Mouse (Mus musculus): Measurements from ENCODE around the gene Anapc16.
"Not testable (repeated sequence)": the region's sequence is repeated elsewhere in the genome, so short reads cannot be mapped to it uniquely, and the experiment has no call there.

Gene Anapc16

DNA sequence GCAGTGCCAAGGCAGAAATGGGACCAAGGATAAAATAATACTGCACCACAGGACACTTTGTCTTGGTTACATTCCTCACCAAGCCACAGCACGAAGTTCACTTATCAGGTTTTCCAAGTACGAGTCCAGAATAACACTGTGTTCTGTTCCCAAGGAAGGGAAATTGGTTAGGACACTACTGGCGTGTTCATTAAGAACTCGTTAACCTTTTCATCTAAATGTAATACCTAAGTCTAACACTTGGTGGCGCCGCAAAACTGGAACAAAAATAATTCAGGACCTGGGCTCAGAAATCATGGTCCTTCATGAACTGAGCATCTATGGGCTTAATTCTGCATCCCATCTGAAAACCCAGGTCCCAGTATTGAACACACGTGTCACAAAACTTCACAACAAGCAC, 5.3 kb downstream of the Anapc16 start:
- no peak for DNase-seq

DNA sequence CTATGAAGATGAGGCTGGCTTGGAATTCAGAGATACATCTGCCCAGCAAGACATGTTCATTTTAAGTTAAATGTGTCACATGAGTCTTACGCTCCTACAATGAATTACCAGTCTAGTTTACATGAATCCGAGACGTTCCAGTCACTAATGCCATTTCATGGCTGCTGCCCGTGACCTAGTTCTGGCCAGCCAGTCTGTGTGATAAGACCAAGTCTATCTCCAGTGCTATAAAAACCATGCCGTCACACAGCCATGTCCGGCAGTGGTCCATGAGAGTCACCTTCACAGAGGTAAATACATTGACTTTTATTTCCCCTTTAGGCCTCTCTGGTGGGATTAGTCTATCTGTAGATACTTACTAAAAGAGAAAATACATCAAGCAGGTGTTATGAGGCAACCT, 7.0 kb downstream of the Anapc16 start:
- no peak for DNase-seq

DNA sequence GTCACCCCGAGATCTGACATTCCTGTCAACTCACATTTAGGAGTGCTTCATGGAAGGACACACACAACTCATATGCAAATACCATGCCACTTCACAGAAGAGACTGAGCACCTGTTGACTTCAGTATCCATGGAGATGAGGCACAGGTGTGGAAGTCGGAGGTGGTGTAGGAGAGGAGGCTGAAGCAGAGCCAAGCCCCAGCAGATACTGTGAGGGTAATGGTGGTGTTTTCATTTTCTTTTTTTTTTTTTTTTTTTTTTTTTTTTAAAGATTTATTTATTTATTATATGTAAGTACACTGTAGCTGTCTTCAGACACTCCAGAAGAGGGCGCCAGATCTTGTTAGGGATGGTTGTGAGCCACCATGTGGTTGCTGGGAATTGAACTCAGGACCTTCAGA, 9.1 kb downstream of the Anapc16 start:
- DNase-seq, result not testable (repeated sequence)

DNA sequence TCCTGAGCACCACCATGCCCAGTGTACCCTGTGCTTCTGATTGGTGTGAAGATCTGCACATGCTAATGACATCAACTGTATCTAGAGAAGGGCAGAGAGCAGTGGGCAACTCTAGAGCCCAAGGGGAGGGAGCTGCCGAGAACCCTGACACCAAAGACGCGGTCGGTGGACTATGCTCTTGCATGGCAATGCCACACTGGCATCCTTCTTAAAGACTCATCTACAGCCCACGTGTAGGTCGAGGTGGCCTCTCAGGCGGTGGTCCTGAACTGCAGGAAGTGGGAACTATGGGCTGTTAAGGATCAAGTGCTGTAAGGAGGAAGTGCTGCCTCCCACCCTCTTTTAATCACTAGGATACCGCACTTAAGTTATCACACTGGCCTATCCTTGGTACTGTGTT, 10.9 kb downstream of the Anapc16 start:
- no peak for DNase-seq

DNA sequence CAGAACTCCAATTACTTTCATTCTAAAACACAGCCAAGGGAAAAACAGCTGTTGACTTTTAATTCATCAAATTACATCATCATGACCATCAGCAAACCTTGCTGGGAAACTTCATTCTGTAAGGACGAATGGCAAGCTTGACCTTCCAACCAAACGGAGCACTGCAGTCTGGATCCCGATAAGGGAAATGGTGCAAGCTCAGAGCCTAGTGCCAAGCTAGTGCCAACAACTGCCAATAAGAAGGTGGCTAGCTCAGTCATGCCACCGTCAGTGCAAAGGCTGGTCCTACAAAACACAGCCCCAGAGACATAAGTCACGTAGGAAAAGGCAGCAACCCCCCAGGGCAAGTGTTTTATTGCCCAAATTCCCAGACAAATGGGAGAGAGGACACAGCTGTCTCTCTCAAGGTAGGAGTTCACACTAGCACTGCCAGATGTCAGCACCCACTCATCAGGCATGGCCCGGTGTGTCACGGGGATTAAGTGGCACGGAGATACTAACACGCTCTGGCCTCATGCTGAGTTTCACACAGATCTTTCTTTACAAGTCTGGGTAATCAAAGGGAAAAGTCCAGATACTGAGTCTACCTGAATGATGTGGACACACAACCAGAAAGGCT, 11.6 kb downstream of the Anapc16 start:
- DNase-seq, result no peak

DNA sequence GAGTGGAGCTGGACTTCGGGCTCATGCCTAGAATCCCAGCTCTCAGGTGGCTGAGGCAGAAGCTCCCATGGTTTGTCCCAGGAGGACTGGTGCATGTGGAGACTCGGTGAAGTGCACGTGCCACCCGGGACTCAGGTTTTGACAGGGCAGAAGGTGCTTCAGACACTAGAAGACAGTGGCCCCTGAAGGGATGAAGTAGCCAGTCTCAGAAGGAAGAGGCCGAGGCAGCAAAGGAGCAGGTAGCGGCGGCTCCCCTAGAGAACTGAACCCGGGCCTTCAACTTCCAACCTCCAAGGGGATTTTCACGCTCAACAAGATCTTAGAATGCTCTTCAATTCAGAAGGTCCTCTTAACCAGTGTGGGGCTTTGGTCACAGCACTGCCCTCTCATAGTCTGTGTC, 12.5 kb downstream of the Anapc16 start:
- DNase-seq, result no peak

DNA sequence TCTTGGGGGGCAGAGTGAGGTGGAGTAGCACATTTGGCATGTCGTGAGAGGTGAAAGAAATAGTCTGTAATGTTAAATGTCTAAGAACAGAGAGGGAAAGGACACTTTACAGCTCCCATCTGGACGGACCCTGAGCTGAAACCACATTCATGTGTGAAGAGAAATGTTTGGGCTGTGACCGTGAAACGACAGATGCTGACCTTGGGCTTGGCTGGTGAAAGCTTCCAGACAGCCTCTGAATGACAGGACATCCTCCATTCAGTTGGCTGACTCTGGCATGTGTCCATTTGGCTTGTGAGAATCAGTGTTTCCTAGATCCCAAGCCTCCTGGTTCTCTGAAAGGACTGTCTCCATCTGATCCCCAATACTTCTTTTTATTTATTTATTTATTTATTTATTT, 14.9 kb downstream of the Anapc16 start:
- no peak for DNase-seq

DNA sequence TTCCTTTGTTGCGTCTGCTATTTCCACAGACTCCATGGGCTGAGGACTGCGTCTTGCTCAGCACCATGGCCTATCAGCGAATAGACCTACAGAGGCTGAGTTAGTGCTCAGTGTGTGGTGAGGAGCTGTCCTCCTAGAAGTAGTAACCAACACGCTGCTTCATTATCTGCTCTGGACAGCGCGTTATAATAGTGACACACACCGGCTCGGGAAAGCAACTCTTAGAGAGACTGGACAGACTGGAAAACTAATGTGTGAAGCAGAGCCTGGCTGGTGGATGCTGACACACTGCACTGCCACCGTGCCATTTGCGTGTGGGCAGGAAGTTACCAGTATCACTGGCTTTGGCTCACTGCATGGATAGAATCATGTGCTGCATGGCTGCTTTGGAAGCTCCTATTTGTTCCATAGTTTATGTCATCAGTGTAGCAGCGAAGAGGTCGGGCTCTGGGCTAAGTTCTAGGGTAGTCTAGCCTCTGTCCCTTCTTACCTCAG, 20.5 kb downstream of the Anapc16 start:
- DNase-seq, result no peak

DNA sequence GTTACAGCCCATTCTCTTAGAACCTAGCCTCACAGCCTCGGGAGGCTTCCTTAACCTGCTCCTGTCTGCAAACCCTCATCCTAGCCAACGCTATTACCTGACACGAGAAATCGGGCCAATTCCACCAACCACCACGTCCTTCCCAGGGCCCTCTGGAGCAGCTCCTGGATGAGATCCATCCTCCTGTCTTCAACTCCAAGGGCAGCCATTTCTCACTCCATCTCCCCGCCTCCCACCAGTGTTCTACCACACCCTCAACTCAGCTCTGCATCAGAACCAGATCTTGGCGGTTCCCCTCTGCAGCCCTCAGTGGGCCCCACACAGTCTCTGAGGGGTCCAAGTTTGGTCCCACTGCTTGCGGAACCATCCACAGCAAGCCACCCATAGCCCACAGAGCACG, 21.1 kb downstream of the Anapc16 start:
- DNase-seq, result no peak

DNA sequence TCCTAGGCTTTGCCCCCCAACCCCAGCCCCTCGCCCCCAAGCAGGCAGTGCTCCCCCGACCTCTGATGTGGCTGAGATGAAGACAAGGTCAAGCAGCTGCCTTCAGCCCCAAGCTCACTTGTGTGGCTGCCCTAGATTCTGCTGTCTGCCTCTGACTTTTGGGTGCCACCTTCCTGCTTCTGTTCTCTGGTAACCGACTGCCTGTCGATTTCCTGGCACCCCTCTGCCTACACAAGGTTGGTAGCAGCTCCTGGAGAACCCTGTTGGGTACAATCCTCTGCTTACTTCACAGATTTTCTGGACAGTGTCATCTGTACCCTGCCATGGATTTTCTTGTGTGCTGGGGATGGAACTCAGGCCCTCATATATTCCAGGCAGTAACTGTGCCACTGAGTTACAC, 21.6 kb downstream of the Anapc16 start:
- DNase-seq, result no peak

DNA sequence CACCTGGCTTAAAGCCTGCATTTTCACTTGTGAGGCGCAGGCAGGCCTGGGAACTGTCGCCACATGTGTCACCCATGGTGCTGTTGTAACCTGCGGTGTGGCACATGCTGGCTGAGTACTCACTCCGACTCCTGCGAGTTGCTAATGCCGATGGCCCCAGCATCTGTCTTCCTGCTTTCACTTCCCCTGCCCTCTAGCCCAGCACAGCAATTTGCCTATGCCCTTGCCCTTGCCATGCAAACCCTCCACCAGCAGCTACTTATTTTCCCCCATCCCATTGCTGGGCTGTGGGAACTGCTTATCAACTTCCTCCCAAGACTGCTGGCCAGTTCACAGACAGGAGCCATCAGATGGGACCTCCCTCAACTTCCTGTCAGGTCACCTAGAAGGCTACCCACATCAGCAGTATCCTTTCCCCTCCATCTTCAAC, 22.1 kb downstream of the Anapc16 start:
- no peak for DNase-seq

DNA sequence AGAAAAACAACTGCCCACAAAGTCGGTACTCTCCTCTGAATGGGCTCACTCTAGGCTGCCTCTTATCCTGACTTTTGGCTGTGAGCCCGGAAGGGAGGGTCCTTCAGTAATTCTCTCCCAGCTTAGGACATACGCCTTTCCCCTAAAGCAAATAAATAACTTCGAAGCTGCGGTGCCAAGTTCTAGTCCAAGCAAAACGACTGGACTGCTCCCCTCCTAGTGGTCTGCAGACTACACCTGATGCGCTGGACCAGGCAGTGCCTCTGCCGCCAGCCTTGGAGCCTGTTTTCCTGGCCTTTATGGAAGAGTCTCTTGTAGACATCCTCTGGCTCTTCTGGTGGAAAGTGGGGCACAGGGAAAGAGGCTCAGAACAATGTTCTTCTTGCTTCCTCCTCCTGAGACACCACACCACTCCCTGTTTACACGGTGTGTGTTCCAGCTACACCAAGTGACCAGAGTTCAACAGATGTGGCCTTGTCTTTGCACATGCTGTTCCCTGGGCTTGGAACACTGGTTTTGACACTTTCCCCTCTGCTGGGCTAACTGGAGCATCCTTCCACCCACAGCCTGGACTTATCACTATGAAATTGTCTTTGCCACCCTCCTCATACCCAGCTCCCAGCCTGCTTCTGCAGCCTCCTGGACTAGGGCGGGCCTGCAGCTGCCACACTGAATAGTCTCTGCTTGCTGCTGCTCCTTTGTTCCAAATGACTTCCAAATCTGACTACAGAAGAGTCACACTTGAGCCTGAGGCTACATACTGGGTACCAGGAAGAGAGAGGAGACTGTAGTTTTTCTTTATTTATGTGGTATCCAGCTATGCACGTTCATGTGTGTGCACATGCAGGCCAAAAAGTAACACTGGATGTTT, 23.8 kb downstream of the Anapc16 start:
- DNase-seq, result peak; percentile 57

DNA sequence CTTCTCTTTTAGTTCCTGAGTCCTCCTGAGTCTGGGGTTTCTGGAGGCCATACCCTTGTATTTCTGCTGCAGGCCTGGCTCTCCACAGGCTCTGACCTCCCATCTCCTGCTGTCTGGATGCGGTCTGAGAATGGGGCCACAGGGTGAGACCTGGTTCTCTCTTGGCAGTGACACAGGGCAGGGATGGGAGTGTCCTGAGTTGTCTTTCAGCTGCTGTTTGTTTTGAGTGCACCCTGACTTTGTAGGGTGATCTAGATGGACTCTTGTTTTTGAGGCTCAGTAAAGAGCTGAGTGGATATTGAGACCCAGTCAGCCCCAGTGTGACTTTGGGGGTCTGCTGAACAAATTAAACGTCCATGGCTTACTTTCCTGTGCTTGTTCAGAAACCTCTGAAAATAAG, 24.5 kb downstream of the Anapc16 start:
- DNase-seq, result no peak

DNA sequence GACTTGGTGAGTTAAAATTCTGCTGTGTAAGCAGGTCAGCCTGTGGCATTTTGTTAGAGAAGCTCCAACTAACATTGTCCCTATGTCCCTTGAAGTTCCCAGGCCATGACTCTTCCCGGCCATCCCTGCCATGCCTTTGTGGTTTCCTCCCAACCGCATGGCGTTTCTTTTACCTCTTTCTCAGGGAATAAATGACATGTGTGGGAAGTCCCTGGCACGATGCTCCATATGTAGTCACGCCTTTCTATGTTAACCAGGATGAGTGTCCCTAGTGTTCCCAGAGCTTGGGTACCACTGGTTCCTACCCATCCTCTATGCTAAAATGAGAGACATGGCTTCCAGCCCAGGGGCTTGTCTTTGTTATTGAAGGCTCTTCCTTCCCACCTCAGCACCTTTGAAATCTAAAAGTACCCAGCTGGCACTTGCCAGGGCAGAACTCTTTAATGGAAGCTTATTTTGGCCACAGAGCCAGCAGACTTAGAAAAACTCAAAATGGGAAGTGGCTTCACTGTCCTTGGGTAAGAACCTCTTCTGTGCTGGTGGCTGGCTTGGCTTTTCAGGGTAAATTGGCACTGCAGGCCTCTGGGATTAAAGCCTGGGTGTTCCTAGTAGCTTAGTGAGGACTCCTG, 25.1 kb downstream of the Anapc16 start:
- no peak for DNase-seq

DNA sequence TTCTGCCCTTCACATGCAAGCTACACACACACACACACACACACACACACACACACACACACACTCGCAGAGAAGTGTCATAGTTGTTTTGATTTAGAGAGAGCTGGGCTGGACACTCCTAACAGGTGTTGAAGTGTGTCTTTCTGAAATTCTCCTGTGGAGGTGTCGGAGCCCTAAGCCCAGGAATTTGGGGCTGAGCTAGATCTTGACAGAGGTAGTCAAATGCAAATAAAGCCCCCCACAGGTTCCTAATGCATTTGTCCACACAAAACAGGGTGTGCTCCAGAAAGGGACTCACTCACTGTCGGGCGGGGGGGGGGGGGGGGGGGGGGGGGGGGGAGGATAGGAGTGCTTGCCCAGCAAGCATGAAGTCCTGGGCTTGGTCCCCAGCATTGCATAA, 25.8 kb downstream of the Anapc16 start:
- DNase-seq, result no peak

DNA sequence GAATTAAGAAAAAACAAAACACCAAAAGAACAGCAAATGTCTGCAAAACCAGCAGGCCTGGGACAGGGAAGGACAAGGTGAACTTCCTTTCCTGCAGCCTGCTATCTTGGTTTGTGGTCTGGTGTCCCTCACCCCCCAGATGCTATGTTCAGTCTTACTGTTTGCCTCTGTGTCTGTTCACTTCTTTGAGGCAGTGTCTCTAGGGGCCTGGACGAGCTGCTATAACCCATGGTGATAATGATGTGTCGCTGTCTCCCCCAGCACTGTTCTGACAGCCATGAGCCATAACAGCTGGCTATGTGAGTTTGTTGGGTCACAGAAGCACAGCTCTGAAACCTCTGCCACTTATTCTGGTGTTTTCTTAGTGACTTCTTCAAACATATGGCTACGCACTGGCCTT, 28.1 kb downstream of the Anapc16 start:
- DNase-seq, result no peak

DNA sequence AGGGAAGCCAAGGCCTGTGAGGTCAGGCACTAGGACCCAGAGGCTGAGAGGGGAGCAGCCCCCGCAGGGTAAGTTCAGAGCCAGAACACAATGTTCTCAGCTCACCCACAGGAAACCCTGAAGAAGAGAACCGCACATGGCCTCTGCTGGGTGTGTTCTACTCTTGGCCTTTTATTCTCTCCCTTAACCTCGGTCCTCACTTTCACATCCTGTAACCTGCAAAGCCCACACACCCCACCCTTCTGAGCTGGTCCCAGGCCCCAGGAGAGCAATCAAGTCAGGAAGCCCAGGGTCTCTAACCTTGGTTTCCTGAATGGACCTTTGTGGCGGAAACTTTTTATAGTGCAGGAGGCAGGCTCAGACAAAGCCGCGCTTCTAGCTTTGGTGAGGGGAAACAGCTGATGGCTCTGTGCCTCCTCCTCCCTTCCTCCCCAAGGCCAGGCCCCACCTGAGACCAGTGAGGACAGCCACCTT, 28.7 kb downstream of the Anapc16 start:
- DNase-seq, result no peak

DNA sequence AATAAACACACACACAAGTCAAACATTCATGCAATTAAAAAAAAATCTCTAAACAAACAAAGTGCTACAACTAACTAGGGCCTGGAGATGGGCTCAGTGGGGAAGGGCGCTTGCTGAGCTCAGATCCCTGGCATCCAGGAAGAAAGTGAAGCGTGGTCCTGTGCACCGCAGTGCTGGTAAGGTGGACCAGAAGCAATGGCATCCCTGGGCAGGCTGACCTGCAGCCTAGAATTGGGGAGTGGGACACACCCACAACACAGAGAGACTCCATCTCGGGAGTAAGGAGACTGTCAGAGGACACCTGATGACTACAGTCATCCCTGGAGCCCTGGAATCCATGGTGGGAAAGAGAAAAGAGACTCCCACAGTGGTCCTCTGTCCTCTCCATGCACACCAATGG, 29.5 kb downstream of the Anapc16 start:
- no peak for DNase-seq

DNA sequence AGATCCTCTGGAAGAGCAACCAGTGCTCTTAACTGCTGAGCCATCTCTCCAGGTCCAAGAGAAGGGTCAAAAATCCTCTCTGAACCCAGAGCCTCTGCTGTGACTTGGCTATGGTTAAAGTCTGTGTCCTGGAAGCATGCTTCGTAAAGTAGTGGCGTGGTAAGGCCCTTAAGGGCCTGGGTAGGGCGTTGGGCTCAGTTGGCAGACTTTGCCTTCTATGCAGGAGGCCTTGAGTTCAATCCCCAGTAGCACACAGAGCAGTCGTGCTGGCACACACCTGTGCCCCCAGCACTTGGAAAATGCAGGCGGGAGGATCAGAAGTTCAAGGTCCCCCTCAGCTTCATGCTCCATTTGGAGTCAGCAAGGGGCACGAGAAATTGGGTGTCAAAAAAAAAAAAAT, 29.9 kb downstream of the Anapc16 start:
- DNase-seq, result no peak

DNA sequence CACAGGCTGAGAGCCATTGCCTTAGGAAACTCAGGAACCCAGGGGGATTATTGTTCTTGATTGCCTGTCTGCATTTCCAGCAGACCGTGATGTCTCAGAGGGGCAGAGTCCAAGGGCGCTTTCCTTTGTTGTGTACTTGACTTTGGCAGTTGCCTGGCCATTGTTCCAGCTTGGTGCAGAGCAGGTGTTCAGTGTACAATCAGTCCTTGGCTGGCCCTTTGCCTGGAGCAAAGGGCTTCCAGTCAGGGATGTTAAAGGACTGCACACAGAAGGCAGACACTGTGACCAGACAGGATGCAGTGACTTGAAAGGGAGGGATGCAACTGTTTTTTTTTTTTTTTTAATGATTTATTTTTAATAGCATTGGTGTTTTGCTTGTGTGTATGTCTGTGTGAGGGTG, 30.4 kb downstream of the Anapc16 start:
- no peak for DNase-seq

DNA sequence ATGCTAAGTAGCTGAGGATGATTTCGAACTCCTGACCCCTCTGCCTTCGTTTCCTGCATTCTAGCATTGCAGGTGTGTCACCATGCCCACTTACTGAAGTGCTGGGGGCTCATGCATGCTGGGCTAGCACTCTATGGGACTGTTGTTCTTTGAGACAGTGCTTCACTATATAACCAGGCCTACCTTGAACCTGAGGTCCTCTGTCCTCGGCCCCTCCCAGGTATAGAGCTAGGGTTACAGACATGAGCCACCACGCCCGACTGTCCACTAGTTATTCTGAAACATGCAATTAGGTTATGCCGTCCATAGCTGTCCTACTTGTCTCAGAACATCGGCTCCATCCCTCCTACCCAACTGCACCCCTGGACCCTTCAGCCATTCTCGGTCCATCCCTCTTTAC, 31.1 kb downstream of the Anapc16 start:
- DNase-seq, result no peak

DNA sequence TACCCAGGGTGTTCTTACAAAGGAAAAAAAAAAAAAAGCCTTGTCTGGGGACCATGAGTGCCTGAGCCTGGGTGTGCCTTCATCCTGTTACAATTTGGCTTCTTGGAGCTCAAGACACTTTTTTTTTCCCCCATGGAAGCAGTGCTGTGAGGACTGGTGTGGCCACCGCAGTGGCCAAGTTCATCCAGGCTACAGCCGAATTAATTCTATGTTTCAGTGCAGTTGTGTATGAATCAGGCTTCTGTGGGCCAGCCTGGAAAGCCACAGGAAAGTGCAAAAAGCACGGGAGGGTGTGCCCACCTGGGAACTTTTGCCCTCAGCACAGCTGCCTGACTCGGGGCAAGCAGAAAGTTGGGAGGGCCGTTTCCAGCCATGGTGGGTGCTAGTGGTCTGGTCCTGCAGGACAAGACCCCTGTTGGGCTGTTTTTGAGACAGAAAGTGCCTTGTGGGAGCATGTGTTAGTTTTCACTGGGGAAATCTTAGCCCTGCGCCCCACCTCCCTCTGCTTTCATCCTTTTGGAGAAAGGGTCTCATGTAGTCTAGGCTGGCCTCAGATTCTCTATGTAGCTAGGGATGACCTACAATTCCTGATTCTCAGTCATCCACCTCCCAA, 32.4 kb downstream of the Anapc16 start:
- DNase-seq, result no peak

DNA sequence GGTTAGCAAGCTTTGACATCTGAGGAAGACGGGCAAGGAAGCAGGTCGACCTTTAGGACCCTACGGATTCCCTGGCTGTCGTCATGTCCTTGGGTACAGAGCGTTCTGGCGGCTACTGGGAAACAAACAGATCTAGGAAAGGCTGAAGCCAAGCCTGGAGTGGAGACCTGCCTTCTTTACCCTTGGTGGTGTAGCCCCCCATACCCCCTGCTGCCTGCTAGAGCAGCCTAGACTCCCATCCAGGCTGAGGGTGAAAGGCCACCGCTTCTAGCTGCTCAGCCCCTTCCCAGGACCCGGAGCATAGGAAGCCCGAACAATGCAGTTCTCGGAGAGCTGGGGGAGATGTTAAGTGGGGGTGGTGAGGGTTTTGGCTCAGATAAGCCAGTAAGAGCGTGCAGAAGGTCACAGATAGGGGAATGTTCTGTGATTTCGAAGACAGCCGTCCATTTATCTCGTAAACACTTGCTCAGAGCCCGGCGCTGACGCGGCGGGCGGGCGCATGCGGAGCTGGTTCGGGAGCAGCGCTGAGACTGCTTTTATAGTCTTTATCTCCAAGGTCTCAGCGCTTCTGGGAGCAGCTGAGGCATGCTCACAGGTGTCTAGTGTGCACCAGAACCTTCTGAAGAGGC, 33.0 kb downstream of the Anapc16 start:
- DNase-seq, result peak; percentile 54

All from right cerebral cortex, postnatal 4 days (tissue).